In genomic region chr11:105803686-105804085, GRCm38 (mm10) we compare ENCODE assay signal across 17 mouse cellular contexts.
"Had no signal": no experiment of that assay in that cellular context is flagged by ENCODE, and none has a peak within 500 bp of the region (broad histone marks: within the 10 kb centered on the region; RNA-seq: fewer than 3 reads in every experiment).

No protein-coding gene starts in this region.

- H3K4me3 ChIP-seq: limb, embryonic 12.5 days; liver, embryonic 13.5 days; lung, embryonic 15.5 days; megakaryocyte, embryonic 14.5 days; midbrain, embryonic 15.5 days; neural tube, embryonic 12.5 days had no signal

- H3K27me3 ChIP-seq: limb, embryonic 12.5 days; liver, embryonic 13.5 days; lung, embryonic 15.5 days; megakaryocyte, embryonic 14.5 days; midbrain, embryonic 15.5 days; neural tube, embryonic 12.5 days had no signal

- H3K36me3 ChIP-seq: limb, embryonic 12.5 days; liver, embryonic 13.5 days; lung, embryonic 15.5 days; midbrain, embryonic 15.5 days had no signal

- DNase-seq: kidney, postnatal 25 days; layer of hippocampus, postnatal 36 days; liver; liver, embryonic 13.5 days; liver, postnatal 0 days; lung, postnatal 14 days; right cerebral cortex, adult 18-20 months; right cerebral cortex, postnatal 25 days; thymus, postnatal 4 days had no signal

- H3K4me2 ChIP-seq: limb, embryonic 12.5 days; liver, embryonic 13.5 days; lung, embryonic 15.5 days; midbrain, embryonic 11.5 days; midbrain, embryonic 15.5 days; neural tube, embryonic 12.5 days had no signal

- H3K9me3 ChIP-seq: limb, embryonic 12.5 days; liver, embryonic 13.5 days; lung, embryonic 15.5 days; megakaryocyte, embryonic 14.5 days; midbrain, embryonic 15.5 days; neural tube, embryonic 12.5 days had no signal

- H3K9ac ChIP-seq: limb, embryonic 12.5 days; liver, embryonic 13.5 days; liver, postnatal 0 days; lung, embryonic 15.5 days; midbrain, embryonic 15.5 days; neural tube, embryonic 12.5 days had no signal

- H3K4me1 ChIP-seq: liver, embryonic 13.5 days; lung, embryonic 15.5 days; megakaryocyte, embryonic 14.5 days; midbrain, embryonic 15.5 days; neural tube, embryonic 12.5 days had no signal

- ATAC-seq: liver, postnatal 0 days; midbrain, embryonic 15.5 days had no signal

- H3K27ac ChIP-seq: limb, embryonic 12.5 days; liver, embryonic 13.5 days; lung, embryonic 15.5 days; macrophage; midbrain, embryonic 15.5 days; neural tube, embryonic 12.5 days; stomach, postnatal 0 days had no signal
